Mouse (Mus musculus) embryonic facial prominence, embryonic 10.5 days (tissue): Measurements from ENCODE around the gene Snta1. TPM values are rescaled to one million over a fixed set of nuclear protein-coding genes. Genes with fewer than 3 reads are reported as not detected.

Experiments used
- DNase-seq: peaks from one replicate; pipeline ENCODE4 v3.0.0-alpha.2; 2017; ENCODE audit warnings: low spot score
- H3K27ac ChIP-seq: fragments of 300-500 bp; sonication (generic); replicated peaks from 2 replicates; pipeline ENCODE4 v1.5.1; 2016; ENCODE audit warnings: mild to moderate bottlenecking
- H3K27me3 ChIP-seq: fragments of 300-500 bp; sonication (generic); replicated peaks from 2 replicates; pipeline ENCODE4 v1.6.1; 2016; ENCODE audit warnings: low read depth, mild to moderate bottlenecking; ENCODE audit not compliant: poor library complexity, severe bottlenecking
- H3K36me3 ChIP-seq: fragments of 300-500 bp; sonication (generic); replicated peaks from 2 replicates; pipeline ENCODE4 v1.6.1; 2016; ENCODE audit warnings: mild to moderate bottlenecking, moderate library complexity
- H3K4me1 ChIP-seq: fragments of 300-500 bp; sonication (generic); 2 replicates; pipeline ENCODE4 v1.6.1; 2016
- H3K4me3 ChIP-seq: fragments of 300-500 bp; sonication (generic); 2 replicates; pipeline ENCODE4 v1.5.1; 2016; ENCODE audit warnings: mild to moderate bottlenecking, moderate library complexity
- H3K9me3 ChIP-seq: fragments of 300-500 bp; sonication (generic); 2 replicates; pipeline ENCODE4 v1.6.1; 2016; ENCODE audit warnings: mild to moderate bottlenecking
- WGBS: fragments of 180-500 bp; shearing (Covaris S2); methylation state at CpG from one replicate; pipeline ENCODE4 v1.1.7; 2016; 5-methylcytosine and 5-hydroxymethylcytosine counted together
- polyA plus RNA-seq: library from polyadenylated mRNA; unstranded; fragments of >200 nt; fragmentation: Nextera tagmentation; extraction: Ambion mirVana; gene quantifications from 2 replicates; pipeline ENCODE4 v1.2.1, GENCODE M21; 2016

Snta1 gene
- polyA plus RNA-seq, 1 experiment from 2014 or later = 3.9 TPM

GRCm38 (mm10) chr2:154433391-154433790, 25.5 kb upstream of the Snta1 start:
- no peak for DNase-seq
- 70% methylated on average over 3 of the region's 3 CpGs for WGBS

GRCm38 (mm10) chr2:154432696-154433095, 24.8 kb upstream of the Snta1 start:
- Histone ChIP-seq H3K36me3 (no peaks in the 10 kb centered on the region), H3K9me3 (no peaks in the 10 kb centered on the region), H3K4me1 (peaks cover 11% of the 10 kb centered on the region), H3K27ac (no peak overlapping the region), H3K4me3 (no peak overlapping the region), H3K27me3 (peaks cover 21% of the 10 kb centered on the region)
- 70% methylated on average over 2 of the region's 2 CpGs for WGBS
- no peak for DNase-seq

More at GRCm38 (mm10) chr2:154433391-154433790, 25.5 kb upstream of the Snta1 start:
- H3K27ac ChIP-seq = no peak overlapping the region
- H3K9me3 ChIP-seq = no peaks in the 10 kb centered on the region
- H3K4me1 ChIP-seq = peaks cover 11% of the 10 kb centered on the region
- H3K4me3 ChIP-seq = no peak overlapping the region
- peaks cover 14% of the 10 kb centered on the region for H3K27me3 ChIP-seq
- H3K36me3 ChIP-seq = no peaks in the 10 kb centered on the region

- DNase-seq = no peak
- no peak overlapping the region for H3K4me3 ChIP-seq
- no peaks in the 10 kb centered on the region for H3K9me3 ChIP-seq
- H3K36me3 ChIP-seq = no peaks in the 10 kb centered on the region
- H3K4me1 ChIP-seq = peaks cover 23% of the 10 kb centered on the region
- peaks cover 34% of the 10 kb centered on the region for H3K27me3 ChIP-seq
- 93% methylated on average over 2 of the region's 2 CpGs for WGBS
- H3K27ac ChIP-seq = no peak overlapping the region
These were observed 22.7 kb upstream of the Snta1 start for GRCm38 (mm10) chr2:154430566-154430965.

GRCm38 (mm10) chr2:154427853-154428360, 20.0 kb upstream of the Snta1 start:
- H3K9me3 ChIP-seq = no peaks in the 10 kb centered on the region
- 10% methylated on average over 17 of the region's 17 CpGs for WGBS
- H3K27me3 ChIP-seq = peaks cover 34% of the 10 kb centered on the region
- H3K4me3 ChIP-seq = peak overlapping the region; percentile 35; the same call in 1 of the 2 replicates
- H3K36me3 ChIP-seq = no peaks in the 10 kb centered on the region
- DNase-seq = peak; percentile 48
- H3K27ac ChIP-seq = peak overlapping the region; percentile 70
- peaks cover 23% of the 10 kb centered on the region for H3K4me1 ChIP-seq

GRCm38 (mm10) chr2:154426905-154427852, 19.3 kb upstream of the Snta1 start:
- 18% methylated on average over 11 of the region's 11 CpGs for WGBS
- H3K4me1 ChIP-seq = peaks cover 23% of the 10 kb centered on the region
- peak overlapping the region; percentile 88 for H3K27ac ChIP-seq
- no peaks in the 10 kb centered on the region for H3K36me3 ChIP-seq
- no peaks in the 10 kb centered on the region for H3K9me3 ChIP-seq
- H3K4me3 ChIP-seq = peak overlapping the region; percentile 60
- DNase-seq = no peak
- H3K27me3 ChIP-seq = peaks cover 34% of the 10 kb centered on the region

GRCm38 (mm10) chr2:154426188-154426904, 18.4 kb upstream of the Snta1 start:
- no peaks in the 10 kb centered on the region for H3K36me3 ChIP-seq
- peak overlapping the region; percentile 88 for H3K27ac ChIP-seq
- H3K27me3 ChIP-seq = peaks cover 34% of the 10 kb centered on the region
- peak overlapping the region; percentile 60 for H3K4me3 ChIP-seq
- H3K4me1 ChIP-seq = peaks cover 29% of the 10 kb centered on the region
- DNase-seq = peak; percentile 68
- WGBS = 1% methylated on average over 25 of the region's 25 CpGs
- H3K9me3 ChIP-seq = no peaks in the 10 kb centered on the region

- peaks cover 34% of the 10 kb centered on the region for H3K27me3 ChIP-seq
- H3K9me3 ChIP-seq = no peaks in the 10 kb centered on the region
- H3K4me3 ChIP-seq = no peak overlapping the region
- no peaks in the 10 kb centered on the region for H3K36me3 ChIP-seq
- peaks cover 37% of the 10 kb centered on the region for H3K4me1 ChIP-seq
- 87% methylated on average over 3 of the region's 3 CpGs for WGBS
- H3K27ac ChIP-seq = 0 out of 2 replicates have a peak overlapping the region, but pooled peaks have one; percentile 88
- no peak for DNase-seq
These were observed 17.6 kb upstream of the Snta1 start for GRCm38 (mm10) chr2:154425522-154425921.

- H3K27me3 ChIP-seq = peaks cover 21% of the 10 kb centered on the region
- H3K9me3 ChIP-seq = no peaks in the 10 kb centered on the region
- no peak for DNase-seq
- no peak overlapping the region for H3K27ac ChIP-seq
- H3K4me1 ChIP-seq = peaks cover 43% of the 10 kb centered on the region
- WGBS = 87% methylated on average over 2 of the region's 2 CpGs
- no peaks in the 10 kb centered on the region for H3K36me3 ChIP-seq
- H3K4me3 ChIP-seq = no peak overlapping the region
These were observed 15.6 kb upstream of the Snta1 start for GRCm38 (mm10) chr2:154423548-154423947.

- Histone ChIP-seq H3K4me1 (peaks cover 32% of the 10 kb centered on the region), H3K4me3 (no peak overlapping the region), H3K27me3 (peaks cover 7% of the 10 kb centered on the region), H3K36me3 (no peaks in the 10 kb centered on the region), H3K9me3 (no peaks in the 10 kb centered on the region), H3K27ac (no peak overlapping the region)
- no peak for DNase-seq
- 76% methylated on average over 5 of the region's 5 CpGs for WGBS
These were observed 14.3 kb upstream of the Snta1 start for GRCm38 (mm10) chr2:154422181-154422580.

- peaks cover 24% of the 10 kb centered on the region for H3K4me1 ChIP-seq
- 0 out of 2 replicates have a peak overlapping the region, but pooled peaks have one; percentile 21 for H3K4me3 ChIP-seq
- peak; percentile 75 for DNase-seq
- WGBS = 23% methylated on average over 7 of the region's 7 CpGs
- H3K27ac ChIP-seq = peak overlapping the region; percentile 77
- no peaks in the 10 kb centered on the region for H3K36me3 ChIP-seq
- H3K9me3 ChIP-seq = no peaks in the 10 kb centered on the region
- no peaks in the 10 kb centered on the region for H3K27me3 ChIP-seq
These were observed 13.2 kb upstream of the Snta1 start for GRCm38 (mm10) chr2:154420942-154421731.

GRCm38 (mm10) chr2:154419631-154420515, 12.0 kb upstream of the Snta1 start:
- DNase-seq = no peak
- Histone ChIP-seq H3K27ac (peak overlapping the region; percentile 30; the same call in 1 of the 2 replicates), H3K4me3 (no peak overlapping the region), H3K27me3 (no peaks in the 10 kb centered on the region), H3K9me3 (no peaks in the 10 kb centered on the region), H3K36me3 (no peaks in the 10 kb centered on the region), H3K4me1 (peaks cover 20% of the 10 kb centered on the region)
- 80% methylated on average over 9 of the region's 9 CpGs for WGBS
